Mouse (Mus musculus) gastrocnemius, postnatal 4 days (tissue): ENCODE data around the gene Evi2. TPM values are rescaled to one million over a fixed set of nuclear protein-coding genes. Genes with fewer than 3 reads are reported as not detected.

Experiments
- total RNA-seq, 2 experiments: library from RNA; stranded (reverse); gene quantifications; 2 replicates each; pipeline ENCODE4 v1.2.3; 2021

The Evi2 gene
- total RNA-seq, 2 experiments from 2014 or later, result 0.20 to 0.31 TPM

Other genes starting within 250 kb of the Evi2 start
- not detected for gene Gm9964, start 233.7 kb downstream of the Evi2 start, total RNA-seq
- 10 to 100 TPM; 46.6 to 49.1 TPM for gene Nf1, start 190.9 kb downstream of the Evi2 start, total RNA-seq
- gene Omg, start 26.5 kb downstream of the Evi2 start, total RNA-seq, result not detected
- 1 to 10 TPM; 1.6 to 1.7 TPM for gene Evi2b, start 6.8 kb downstream of the Evi2 start, total RNA-seq
- gene Evi2a, start within 50 bp of the Evi2 start, total RNA-seq, result 1 to 10 TPM; 4.7 to 6.0 TPM
- under 1 TPM; 0.83 to 0.86 TPM for gene Rab11fip4, start 60.6 kb upstream of the Evi2 start, total RNA-seq